Mouse (Mus musculus) intestine, embryonic 16.5 days (tissue): Measurements from ENCODE around the gene Gimap9. TPM values are rescaled to one million over a fixed set of nuclear protein-coding genes. Genes with fewer than 3 reads are reported as not detected.
A peak's percentile ranks its signal among the peaks of the same experiment; 100 is the strongest.

Source experiments
- ATAC-seq: fragments of 200-750 bp; cut with Nextera tagmentation; 2 replicates; pipeline ENCODE4 v1.8.0; 2017; ENCODE audit warnings: moderate TSS enrichment, moderate library complexity
- H3K27ac ChIP-seq: fragments of 300-500 bp; sonication (generic); 2 replicates; pipeline ENCODE4 v1.5.1; 2014; ENCODE audit warnings: mild to moderate bottlenecking, low read length
- H3K27me3 ChIP-seq: fragments of 300-500 bp; sonication (generic); replicated peaks from 2 replicates; pipeline ENCODE4 v1.6.1; 2014; ENCODE audit warnings: low read length, control low read depth, mixed read lengths; ENCODE audit not compliant: control insufficient read depth, insufficient read depth
- H3K36me3 ChIP-seq: fragments of 300-500 bp; sonication (generic); 2 replicates; pipeline ENCODE4 v1.6.1; 2014; ENCODE audit warnings: low read length, control low read depth; ENCODE audit not compliant: control insufficient read depth, insufficient read depth
- H3K4me1 ChIP-seq: fragments of 300-500 bp; sonication (generic); 2 replicates; pipeline ENCODE4 v1.6.1; 2014; ENCODE audit warnings: low read length, control low read depth, mixed read lengths; ENCODE audit not compliant: control insufficient read depth, insufficient read depth
- H3K4me2 ChIP-seq: fragments of 300-500 bp; sonication (generic); 2 replicates; pipeline ENCODE4 v1.6.1; 2014; ENCODE audit warnings: low read depth, low read length, control low read depth
- H3K4me3 ChIP-seq: fragments of 300-500 bp; sonication (generic); 2 replicates; pipeline ENCODE4 v1.5.1; 2014; ENCODE audit warnings: mild to moderate bottlenecking, low read length
- H3K9ac ChIP-seq: fragments of 300-500 bp; sonication (generic); 2 replicates; pipeline ENCODE4 v1.6.1; 2014; ENCODE audit warnings: low read depth, low read length
- H3K9me3 ChIP-seq: fragments of 300-500 bp; sonication (generic); 2 replicates; pipeline ENCODE4 v1.6.1; 2016; ENCODE audit warnings: low read length, control low read depth; ENCODE audit not compliant: control insufficient read depth
- WGBS: fragments of 180-500 bp; shearing (Covaris S2); extraction: QIAGEN DNeasy Blood & Tissue Kit; methylation state at CpG from one replicate; pipeline ENCODE4 v1.1.7; 2014; 5-methylcytosine and 5-hydroxymethylcytosine counted together
- polyA plus RNA-seq: library from polyadenylated mRNA; unstranded; fragments of >200 nt; fragmentation: Nextera tagmentation; extraction: Ambion mirVana; gene quantifications from 2 replicates; pipeline ENCODE4 v1.2.1, GENCODE M21; 2015

The Gimap9 gene
- polyA plus RNA-seq, 1 experiment from 2014 or later, result 15.9 TPM

- ATAC-seq, result no peak
- WGBS, result 86% methylated on average over 4 of the region's 4 CpGs
- Histone ChIP-seq H3K9me3 (no peaks in the 10 kb centered on the region), H3K4me2 (no peak overlapping the region), H3K27me3 (no peaks in the 10 kb centered on the region), H3K36me3 (no peaks in the 10 kb centered on the region), H3K27ac (no peak overlapping the region), H3K4me3 (no peak overlapping the region), H3K9ac (no peak overlapping the region), H3K4me1 (no peaks in the 10 kb centered on the region)
These were observed 27.1 kb upstream of the Gimap9 start for GRCm38 (mm10) chr6:48648779-48649178.

- no peaks in the 10 kb centered on the region for H3K9me3 ChIP-seq
- WGBS, result 87% methylated on average over 9 of the region's 9 CpGs
- H3K4me1 ChIP-seq, result no peaks in the 10 kb centered on the region
- no peak overlapping the region for H3K4me3 ChIP-seq
- H3K4me2 ChIP-seq, result no peak overlapping the region
- no peak overlapping the region for H3K9ac ChIP-seq
- H3K27me3 ChIP-seq, result no peaks in the 10 kb centered on the region
- H3K27ac ChIP-seq, result no peak overlapping the region
- no peaks in the 10 kb centered on the region for H3K36me3 ChIP-seq
- no peak for ATAC-seq
These were observed 25.9 kb upstream of the Gimap9 start for GRCm38 (mm10) chr6:48650041-48650440.

- H3K4me3 ChIP-seq, result no peak overlapping the region
- 70% methylated on average over 5 of the region's 5 CpGs for WGBS
- H3K4me2 ChIP-seq, result no peak overlapping the region
- no peaks in the 10 kb centered on the region for H3K27me3 ChIP-seq
- no peak overlapping the region for H3K9ac ChIP-seq
- ATAC-seq, result no peak
- no peaks in the 10 kb centered on the region for H3K9me3 ChIP-seq
- no peaks in the 10 kb centered on the region for H3K36me3 ChIP-seq
- no peaks in the 10 kb centered on the region for H3K4me1 ChIP-seq
- H3K27ac ChIP-seq, result no peak overlapping the region
These were observed 17.2 kb upstream of the Gimap9 start for GRCm38 (mm10) chr6:48658721-48659120.

- H3K4me1 ChIP-seq, result peaks cover 3% of the 10 kb centered on the region
- no peaks in the 10 kb centered on the region for H3K27me3 ChIP-seq
- 86% methylated on average over 4 of the region's 4 CpGs for WGBS
- H3K9me3 ChIP-seq, result no peaks in the 10 kb centered on the region
- no peaks in the 10 kb centered on the region for H3K36me3 ChIP-seq
- H3K27ac ChIP-seq, result no peak overlapping the region
- no peak for ATAC-seq
- no peak overlapping the region for H3K4me3 ChIP-seq
- H3K4me2 ChIP-seq, result no peak overlapping the region
- H3K9ac ChIP-seq, result no peak overlapping the region
These were observed 11.2 kb upstream of the Gimap9 start for GRCm38 (mm10) chr6:48664750-48665149.

- Histone ChIP-seq H3K4me1 (peaks cover 3% of the 10 kb centered on the region), H3K36me3 (no peaks in the 10 kb centered on the region), H3K27me3 (no peaks in the 10 kb centered on the region), H3K4me2 (no peak overlapping the region), H3K27ac (no peak overlapping the region), H3K9ac (no peak overlapping the region), H3K9me3 (no peaks in the 10 kb centered on the region), H3K4me3 (no peak overlapping the region)
- no peak for ATAC-seq
- WGBS, result 90% methylated on average over 9 of the region's 9 CpGs
These were observed 10.5 kb upstream of the Gimap9 start for GRCm38 (mm10) chr6:48665471-48665870.

GRCm38 (mm10) chr6:48666159-48666586 lies 9.8 kb upstream of the Gimap9 start:
- Histone ChIP-seq H3K9ac (no peak overlapping the region), H3K27me3 (no peaks in the 10 kb centered on the region), H3K4me3 (no peak overlapping the region), H3K36me3 (no peaks in the 10 kb centered on the region), H3K4me2 (no peak overlapping the region), H3K4me1 (peaks cover 3% of the 10 kb centered on the region), H3K27ac (peak overlapping the region; percentile 41; the same call in 1 of the 2 replicates), H3K9me3 (no peaks in the 10 kb centered on the region)
- ATAC-seq, result peak; percentile 91
- WGBS, result 14% methylated on average over 7 of the region's 7 CpGs

GRCm38 (mm10) chr6:48668022-48668421 lies 7.9 kb upstream of the Gimap9 start:
- H3K4me2 ChIP-seq, result no peak overlapping the region
- no peak overlapping the region for H3K9ac ChIP-seq
- no peaks in the 10 kb centered on the region for H3K36me3 ChIP-seq
- ATAC-seq, result no peak
- no peak overlapping the region for H3K4me3 ChIP-seq
- H3K9me3 ChIP-seq, result no peaks in the 10 kb centered on the region
- H3K27me3 ChIP-seq, result no peaks in the 10 kb centered on the region
- H3K27ac ChIP-seq, result no peak overlapping the region
- peaks cover 3% of the 10 kb centered on the region for H3K4me1 ChIP-seq

GRCm38 (mm10) chr6:48669446-48669969 lies 6.4 kb upstream of the Gimap9 start:
- no peak overlapping the region for H3K27ac ChIP-seq
- no peaks in the 10 kb centered on the region for H3K36me3 ChIP-seq
- H3K4me1 ChIP-seq, result peaks cover 3% of the 10 kb centered on the region
- WGBS, result 65% methylated on average over 2 of the region's 2 CpGs
- H3K9me3 ChIP-seq, result no peaks in the 10 kb centered on the region
- no peak overlapping the region for H3K4me3 ChIP-seq
- H3K9ac ChIP-seq, result no peak overlapping the region
- no peak overlapping the region for H3K4me2 ChIP-seq
- H3K27me3 ChIP-seq, result no peaks in the 10 kb centered on the region
- ATAC-seq, result no peak

- Histone ChIP-seq H3K9ac (no peak overlapping the region), H3K27ac (no peak overlapping the region), H3K36me3 (no peaks in the 10 kb centered on the region), H3K9me3 (no peaks in the 10 kb centered on the region), H3K4me2 (no peak overlapping the region), H3K4me1 (peaks cover 3% of the 10 kb centered on the region; the same call in 1 of the 2 replicates), H3K4me3 (no peak overlapping the region), H3K27me3 (no peaks in the 10 kb centered on the region)
- 85% methylated on average over 9 of the region's 9 CpGs for WGBS
- 0 out of 2 replicates have a peak, but pooled peaks have one; percentile 21 for ATAC-seq
These were observed 1.5 kb upstream of the Gimap9 start for GRCm38 (mm10) chr6:48674291-48675058.
